Mouse (Mus musculus) liver, embryonic 13.5 days (tissue): ENCODE measurements around the gene Olfr429. TPM values are rescaled to one million over a fixed set of nuclear protein-coding genes. Genes with fewer than 3 reads are reported as not detected.

Source experiments
- ATAC-seq: fragments of 200-750 bp; cut with Nextera tagmentation; 2 replicates; pipeline ENCODE4 v1.8.0; 2017; ENCODE audit warnings: low read depth, mild to moderate bottlenecking, moderate number of reproducible peaks, moderate library complexity
- DNase-seq: peaks from one replicate; pipeline ENCODE4 v3.0.0; 2022
- H3K27ac ChIP-seq: fragments of 300-500 bp; sonication (generic); 2 replicates; pipeline ENCODE4 v1.5.1; 2015; ENCODE audit warnings: moderate library complexity, mild to moderate bottlenecking, inconsistent platforms
- H3K27me3 ChIP-seq: fragments of 300-500 bp; sonication (generic); 2 replicates; pipeline ENCODE4 v1.6.1; 2015; ENCODE audit warnings: mild to moderate bottlenecking, inconsistent platforms
- H3K36me3 ChIP-seq: fragments of 300-500 bp; sonication (generic); 2 replicates; pipeline ENCODE4 v1.6.1; 2015; ENCODE audit warnings: mild to moderate bottlenecking, inconsistent platforms
- H3K4me1 ChIP-seq: fragments of 300-500 bp; sonication (generic); replicated peaks from 2 replicates; pipeline ENCODE4 v1.6.1; 2015; ENCODE audit warnings: inconsistent platforms
- H3K4me2 ChIP-seq: fragments of 300-500 bp; sonication (generic); 2 replicates; pipeline ENCODE4 v1.6.1; 2015; ENCODE audit warnings: inconsistent platforms, mild to moderate bottlenecking, moderate library complexity
- H3K4me3 ChIP-seq: fragments of 300-500 bp; sonication (generic); replicated peaks from 2 replicates; pipeline ENCODE4 v1.5.1; 2015; ENCODE audit warnings: mild to moderate bottlenecking, inconsistent platforms
- H3K9ac ChIP-seq: fragments of 300-500 bp; sonication (generic); 2 replicates; pipeline ENCODE4 v1.6.1; 2015; ENCODE audit warnings: mild to moderate bottlenecking, inconsistent platforms
- H3K9me3 ChIP-seq: fragments of 300-500 bp; sonication (generic); replicated peaks from 2 replicates; pipeline ENCODE4 v1.6.1; 2016; ENCODE audit warnings: inconsistent platforms
- WGBS: fragments of 180-500 bp; shearing (Covaris S2); methylation state at CpG from one replicate; pipeline ENCODE4 v1.1.7; 2015; ENCODE audit not compliant: insufficient replicate concordance; 5-methylcytosine and 5-hydroxymethylcytosine counted together
- polyA plus RNA-seq: library from polyadenylated mRNA; unstranded; fragments of >200 nt; fragmentation: Nextera tagmentation; extraction: Ambion mirVana; gene quantifications from 2 replicates; pipeline ENCODE4 v1.2.1, GENCODE M21; 2015

Gene Olfr429
- polyA plus RNA-seq, 1 experiment from 2014 or later: not detected

- Histone ChIP-seq H3K4me2 (no peak overlapping the region), H3K9ac (no peak overlapping the region), H3K9me3 (no peaks in the 10 kb centered on the region), H3K4me1 (no peaks in the 10 kb centered on the region), H3K4me3 (no peak overlapping the region), H3K36me3 (no peaks in the 10 kb centered on the region), H3K27ac (no peak overlapping the region), H3K27me3 (no peaks in the 10 kb centered on the region)
- ATAC-seq (no peak), DNase-seq (no peak)
- 52% methylated on average over 5 of the region's 5 CpGs for WGBS
These were observed 32.1 kb upstream of the Olfr429 start for GRCm38 (mm10) chr1:174051931-174052536.

GRCm38 (mm10) chr1:174052981-174053380, 31.1 kb upstream of the Olfr429 start:
- no peak overlapping the region for H3K9ac ChIP-seq
- H3K4me3 ChIP-seq: no peak overlapping the region
- H3K4me1 ChIP-seq: no peaks in the 10 kb centered on the region
- no peaks in the 10 kb centered on the region for H3K27me3 ChIP-seq
- no peak overlapping the region for H3K27ac ChIP-seq
- DNase-seq (no peak), ATAC-seq (no peak)
- no peaks in the 10 kb centered on the region for H3K36me3 ChIP-seq
- H3K9me3 ChIP-seq: no peaks in the 10 kb centered on the region
- no peak overlapping the region for H3K4me2 ChIP-seq
- WGBS: 60% methylated on average over 3 of the region's 3 CpGs

- Histone ChIP-seq H3K27me3 (no peaks in the 10 kb centered on the region), H3K4me3 (no peak overlapping the region), H3K4me2 (no peak overlapping the region), H3K36me3 (no peaks in the 10 kb centered on the region), H3K4me1 (no peaks in the 10 kb centered on the region), H3K9ac (no peak overlapping the region), H3K27ac (no peak overlapping the region), H3K9me3 (no peaks in the 10 kb centered on the region)
- 50% methylated on average over 2 of the region's 2 CpGs for WGBS
- ATAC-seq (no peak), DNase-seq (no peak)
These were observed 28.9 kb upstream of the Olfr429 start for GRCm38 (mm10) chr1:174055248-174055647.

GRCm38 (mm10) chr1:174066305-174066704, 17.8 kb upstream of the Olfr429 start, which contains the start of gene Olfr430:
Gene Olfr430, plus strand, starts transcription at chr1:174066605.
- no peak within 1 kb of the TSS for H3K4me3 ChIP-seq
- H3K4me2 ChIP-seq: no peak within 1 kb of the TSS
- H3K27me3 ChIP-seq: no peaks in the 10 kb centered on the region
- H3K9me3 ChIP-seq: no peaks in the 10 kb centered on the region
- no peak for ATAC-seq
- no peak within 1 kb of the TSS for H3K27ac ChIP-seq
- no peak within 1 kb of the TSS for H3K9ac ChIP-seq
- H3K36me3 ChIP-seq: no peaks in the 10 kb centered on the region
- no peaks in the 10 kb centered on the region for H3K4me1 ChIP-seq
- no peak for DNase-seq
- 69% methylated on average over 3 of the region's 3 CpGs for WGBS

GRCm38 (mm10) chr1:174096591-174096990, 12.5 kb downstream of the Olfr429 start, which contains the start of gene Olfr427:
Gene Olfr427, plus strand, starts transcription at chr1:174096891.
- no peak within 1 kb of the TSS for H3K27ac ChIP-seq
- no peak within 1 kb of the TSS for H3K4me2 ChIP-seq
- ATAC-seq: no peak
- H3K27me3 ChIP-seq: no peaks in the 10 kb centered on the region
- H3K4me3 ChIP-seq: no peak within 1 kb of the TSS
- H3K4me1 ChIP-seq: no peaks in the 10 kb centered on the region
- no peaks in the 10 kb centered on the region for H3K9me3 ChIP-seq
- H3K9ac ChIP-seq: no peak within 1 kb of the TSS
- no peaks in the 10 kb centered on the region for H3K36me3 ChIP-seq
- DNase-seq: no peak
- WGBS: 61% methylated on average over 1 of the region's 1 CpGs

GRCm38 (mm10) chr1:174103735-174104134, 19.6 kb downstream of the Olfr429 start:
- Histone ChIP-seq H3K27ac (no peak overlapping the region), H3K4me1 (no peaks in the 10 kb centered on the region), H3K4me3 (no peak overlapping the region), H3K9ac (no peak overlapping the region), H3K4me2 (no peak overlapping the region), H3K36me3 (no peaks in the 10 kb centered on the region), H3K9me3 (no peaks in the 10 kb centered on the region), H3K27me3 (no peaks in the 10 kb centered on the region)
- WGBS: 49% methylated on average over 2 of the region's 2 CpGs
- ATAC-seq (no peak), DNase-seq (no peak)

- no peaks in the 10 kb centered on the region for H3K36me3 ChIP-seq
- no peak within 1 kb of the TSS for H3K9ac ChIP-seq
- DNase-seq (no peak), ATAC-seq (no peak)
- H3K4me3 ChIP-seq: no peak within 1 kb of the TSS
- H3K9me3 ChIP-seq: no peaks in the 10 kb centered on the region
- WGBS: 35% methylated on average over 2 of the region's 2 CpGs
- H3K4me1 ChIP-seq: no peaks in the 10 kb centered on the region
- H3K27ac ChIP-seq: no peak within 1 kb of the TSS
- H3K27me3 ChIP-seq: no peaks in the 10 kb centered on the region
- no peak within 1 kb of the TSS for H3K4me2 ChIP-seq
These were observed 36.9 kb downstream of the Olfr429 start, which contains the start of gene Olfr231 for GRCm38 (mm10) chr1:174121062-174121461. Gene Olfr231, minus strand, starts transcription at chr1:174121162.

- no peak within 1 kb of the TSS for H3K4me3 ChIP-seq
- no peak within 1 kb of the TSS for H3K4me2 ChIP-seq
- no peaks in the 10 kb centered on the region for H3K27me3 ChIP-seq
- H3K9ac ChIP-seq: no peak within 1 kb of the TSS
- ATAC-seq (no peak), DNase-seq (no peak)
- no peaks in the 10 kb centered on the region for H3K4me1 ChIP-seq
- WGBS: 65% methylated on average over 3 of the region's 3 CpGs
- no peaks in the 10 kb centered on the region for H3K9me3 ChIP-seq
- no peak within 1 kb of the TSS for H3K27ac ChIP-seq
- H3K36me3 ChIP-seq: no peaks in the 10 kb centered on the region
These were observed 47.1 kb downstream of the Olfr429 start, which contains the start of gene Olfr424 for GRCm38 (mm10) chr1:174131217-174131616. Gene Olfr424, plus strand, starts transcription at chr1:174131517.

- H3K4me2 ChIP-seq: no peak overlapping the region
- H3K4me1 ChIP-seq: no peaks in the 10 kb centered on the region
- H3K9ac ChIP-seq: no peak overlapping the region
- H3K4me3 ChIP-seq: no peak overlapping the region
- no peaks in the 10 kb centered on the region for H3K9me3 ChIP-seq
- no peak overlapping the region for H3K27ac ChIP-seq
- H3K36me3 ChIP-seq: no peaks in the 10 kb centered on the region
- DNase-seq (no peak), ATAC-seq (no peak)
- 57% methylated on average over 3 of the region's 3 CpGs for WGBS
- no peaks in the 10 kb centered on the region for H3K27me3 ChIP-seq
These were observed 47.9 kb downstream of the Olfr429 start for GRCm38 (mm10) chr1:174131999-174132398.

Other genes with a start within 250 kb of the Olfr429 start
- 1.5 and 1.8 TPM in 2 replicates for gene Ifi211, start 171.3 kb upstream of the Olfr429 start, polyA plus RNA-seq
- 3.2 and 5.1 TPM in 2 replicates for gene Mndal, start 141.8 kb upstream of the Olfr429 start, polyA plus RNA-seq
- gene Ifi203, start 141.7 kb upstream of the Olfr429 start, polyA plus RNA-seq: 2.6 and 3.9 TPM in 2 replicates
- not detected in 2 replicates for gene Ifi202b, start 101.6 kb upstream of the Olfr429 start, polyA plus RNA-seq
- gene Ifi205, start 52.5 kb upstream of the Olfr429 start, polyA plus RNA-seq: 0.27 and 0.82 TPM in 2 replicates
- 0.07 and 0.14 TPM in 2 replicates for gene Olfr433, start 43.6 kb upstream of the Olfr429 start, polyA plus RNA-seq
- not detected in 2 replicates for gene Olfr432, start 35.1 kb upstream of the Olfr429 start, polyA plus RNA-seq
- not detected in 2 replicates for gene Olfr430, start 17.7 kb upstream of the Olfr429 start, polyA plus RNA-seq
- gene Olfr427, start 12.6 kb downstream of the Olfr429 start, polyA plus RNA-seq: not detected in 2 replicates
- not detected in 2 replicates for gene Olfr231, start 36.8 kb downstream of the Olfr429 start, polyA plus RNA-seq
- gene Olfr424, start 47.2 kb downstream of the Olfr429 start, polyA plus RNA-seq: not detected in 2 replicates
- gene Olfr420, start 71.3 kb downstream of the Olfr429 start, polyA plus RNA-seq: 0.58 and 0.64 TPM in 2 replicates
- 25.7 and 33.7 TPM in 2 replicates for gene Spta1, start 88.4 kb downstream of the Olfr429 start, polyA plus RNA-seq
- gene Olfr419, start 167.7 kb downstream of the Olfr429 start, polyA plus RNA-seq: 0.08 and 0.09 TPM in 2 replicates
- not detected in 2 replicates for gene Mptx1, start 246.2 kb downstream of the Olfr429 start, polyA plus RNA-seq